Mouse (Mus musculus): ENCODE measurements around the gene Ttc22.

GRCm38 (mm10) chr4:106599415-106599814 lies 22.8 kb upstream of the Ttc22 start:
- no peak for TF ChIP-seq EP300 (IDR thresholded peaks at IDR 0.05; ENCODE audit: low read depth)
- no peak for TF ChIP-seq CTCF (IDR thresholded peaks at IDR 0.05; ENCODE audit: low read depth)

Data from heart, postnatal 0 days (tissue).